Mouse (Mus musculus): ENCODE results near the gene Nr2e1. TPM values are rescaled to one million over a fixed set of nuclear protein-coding genes. Genes with fewer than 3 reads are reported as not detected.

Gene Nr2e1
- total RNA-seq, 1 experiment from 2014 or later, result not detected

- no peak for ATAC-seq (replicated peaks in 1 of 2; ENCODE audit: insufficient read depth in 1 of 2, low FRiP score in 2 of 2, low TSS enrichment in 1 of 2, low read depth in 1 of 2, poor library complexity in 2 of 2, severe bottlenecking in 2 of 2)
These were observed 69.3 kb downstream of the Nr2e1 start for GRCm38 (mm10) chr10:42514125-42514524.

Other genes with a start within 250 kb of the Nr2e1 start
- gene Afg1l, start 105.1 kb downstream of the Nr2e1 start, total RNA-seq (2017), result 4.6 and 5.4 TPM in 2 replicates
- gene Snx3, start 81.6 kb downstream of the Nr2e1 start, total RNA-seq (2017), result 97.5 and 103 TPM in 2 replicates
- 30.3 and 35.1 TPM in 2 replicates for gene Ostm1, start 190 bp upstream of the Nr2e1 start, total RNA-seq (2017)
- 55.8 and 59.9 TPM in 2 replicates for gene Sec63, start 177.9 kb upstream of the Nr2e1 start, total RNA-seq (2017)

Measured in hematopoietic stem cell, adult 5-6 weeks (primary cell).